Mouse (Mus musculus): ENCODE measurements around the gene Uqcr11. TPM values are rescaled to one million over a fixed set of nuclear protein-coding genes. Genes with fewer than 3 reads are reported as not detected.

The Uqcr11 gene
- polyA plus RNA-seq, 1 experiment, result 1,263 TPM

- TF ChIP-seq CTCF (IDR thresholded peaks at IDR 0.05; ENCODE audit: insufficient read depth, low read length) (no peak), POLR2A (IDR thresholded peaks at IDR 0.05; ENCODE audit: borderline replicate concordance, extremely low read depth, low read depth, low read length) (no peak)
- H3K4me1 ChIP-seq (ENCODE audit: control insufficient read depth, insufficient read depth, low read length), result peaks cover 2% of the 10 kb centered on the region; the same call in 1 of the 2 replicates
- 83% methylated on average over 8 of the region's 8 CpGs for WGBS
- no peak for DNase-seq
- no peak overlapping the region for H3K4me3 ChIP-seq (replicated peaks; ENCODE audit: extremely low read depth, low read depth, low read length)
Observed at GRCm38 (mm10) chr10:80443575-80444278, 37.1 kb upstream of the Uqcr11 start.

- TF ChIP-seq POLR2A (IDR thresholded peaks at IDR 0.05; ENCODE audit: borderline replicate concordance, extremely low read depth, low read depth, low read length), result no peak
- no peak for TF ChIP-seq CTCF (IDR thresholded peaks at IDR 0.05; ENCODE audit: insufficient read depth, low read length)
- no peak overlapping the region for H3K4me3 ChIP-seq (replicated peaks; ENCODE audit: extremely low read depth, low read depth, low read length)
- 58% methylated on average over 2 of the region's 2 CpGs for WGBS
- no peak for DNase-seq
- H3K4me1 ChIP-seq (ENCODE audit: control insufficient read depth, insufficient read depth, low read length), result peaks cover 2% of the 10 kb centered on the region; the same call in 1 of the 2 replicates
Observed at GRCm38 (mm10) chr10:80442989-80443388, 36.4 kb upstream of the Uqcr11 start.

GRCm38 (mm10) chr10:80441598-80441997 lies 35.0 kb upstream of the Uqcr11 start:
- 61% methylated on average over 8 of the region's 8 CpGs for WGBS
- TF ChIP-seq CTCF (IDR thresholded peaks at IDR 0.05; ENCODE audit: insufficient read depth, low read length) (no peak), POLR2A (IDR thresholded peaks at IDR 0.05; ENCODE audit: borderline replicate concordance, extremely low read depth, low read depth, low read length) (no peak)
- H3K4me3 ChIP-seq (replicated peaks; ENCODE audit: extremely low read depth, low read depth, low read length), result no peak overlapping the region

GRCm38 (mm10) chr10:80440031-80440430 lies 33.4 kb upstream of the Uqcr11 start:
- no peaks in the 10 kb centered on the region for H3K4me1 ChIP-seq (ENCODE audit: control insufficient read depth, insufficient read depth, low read length)
- TF ChIP-seq CTCF (IDR thresholded peaks at IDR 0.05; ENCODE audit: insufficient read depth, low read length), result no peak
- no peak for TF ChIP-seq POLR2A (IDR thresholded peaks at IDR 0.05; ENCODE audit: borderline replicate concordance, extremely low read depth, low read depth, low read length)
- no peak overlapping the region for H3K4me3 ChIP-seq (replicated peaks; ENCODE audit: extremely low read depth, low read depth, low read length)
- no peak for DNase-seq

More at GRCm38 (mm10) chr10:80441598-80441997, 35.0 kb upstream of the Uqcr11 start:
- no peak for DNase-seq
- H3K4me1 ChIP-seq (ENCODE audit: control insufficient read depth, insufficient read depth, low read length), result peaks cover 2% of the 10 kb centered on the region; the same call in 1 of the 2 replicates

- Histone ChIP-seq H3K4me1 (ENCODE audit: control insufficient read depth, insufficient read depth, low read length) (no peaks in the 10 kb centered on the region), H3K4me3 (replicated peaks; ENCODE audit: extremely low read depth, low read depth, low read length) (no peak overlapping the region)
- no peak for DNase-seq
- 60% methylated on average over 4 of the region's 4 CpGs for WGBS
- TF ChIP-seq POLR2A (IDR thresholded peaks at IDR 0.05; ENCODE audit: borderline replicate concordance, extremely low read depth, low read depth, low read length) (no peak), CTCF (IDR thresholded peaks at IDR 0.05; ENCODE audit: insufficient read depth, low read length) (no peak)
Observed at GRCm38 (mm10) chr10:80437973-80438372, 31.3 kb upstream of the Uqcr11 start.

GRCm38 (mm10) chr10:80436276-80436675 lies 29.6 kb upstream of the Uqcr11 start:
- TF ChIP-seq POLR2A (IDR thresholded peaks at IDR 0.05; ENCODE audit: borderline replicate concordance, extremely low read depth, low read depth, low read length) (no peak), CTCF (IDR thresholded peaks at IDR 0.05; ENCODE audit: insufficient read depth, low read length) (no peak)
- WGBS, result 14% methylated on average over 9 of the region's 9 CpGs
- Histone ChIP-seq H3K4me3 (replicated peaks; ENCODE audit: extremely low read depth, low read depth, low read length) (no peak overlapping the region), H3K4me1 (ENCODE audit: control insufficient read depth, insufficient read depth, low read length) (0 out of 2 replicates have a peak, but pooled peaks cover 5% of the 10 kb centered on the region)
- no peak for DNase-seq

- Histone ChIP-seq H3K4me1 (ENCODE audit: control insufficient read depth, insufficient read depth, low read length) (0 out of 2 replicates have a peak, but pooled peaks cover 5% of the 10 kb centered on the region), H3K4me3 (replicated peaks; ENCODE audit: extremely low read depth, low read depth, low read length) (no peak overlapping the region)
- no peak for TF ChIP-seq CTCF (IDR thresholded peaks at IDR 0.05; ENCODE audit: insufficient read depth, low read length)
- TF ChIP-seq POLR2A (IDR thresholded peaks at IDR 0.05; ENCODE audit: borderline replicate concordance, extremely low read depth, low read depth, low read length), result no peak
- WGBS, result 21% methylated on average over 7 of the region's 7 CpGs
- no peak for DNase-seq
Observed at GRCm38 (mm10) chr10:80435764-80436163, 29.1 kb upstream of the Uqcr11 start.

- DNase-seq, result no peak
- Histone ChIP-seq H3K4me1 (ENCODE audit: control insufficient read depth, insufficient read depth, low read length) (0 out of 2 replicates have a peak, but pooled peaks cover 5% of the 10 kb centered on the region), H3K4me3 (replicated peaks; ENCODE audit: extremely low read depth, low read depth, low read length) (no peak overlapping the region)
- no peak for TF ChIP-seq POLR2A (IDR thresholded peaks at IDR 0.05; ENCODE audit: borderline replicate concordance, extremely low read depth, low read depth, low read length)
- WGBS, result 81% methylated on average over 3 of the region's 3 CpGs
Observed at GRCm38 (mm10) chr10:80434823-80435222, 28.2 kb upstream of the Uqcr11 start.

GRCm38 (mm10) chr10:80434233-80434592 lies 27.6 kb upstream of the Uqcr11 start:
- Histone ChIP-seq H3K4me1 (ENCODE audit: control insufficient read depth, insufficient read depth, low read length) (0 out of 2 replicates have a peak, but pooled peaks cover 5% of the 10 kb centered on the region), H3K4me3 (replicated peaks; ENCODE audit: extremely low read depth, low read depth, low read length) (no peak overlapping the region)
- 10% methylated on average over 8 of the region's 8 CpGs for WGBS
- no peak for TF ChIP-seq CTCF (IDR thresholded peaks at IDR 0.05; ENCODE audit: insufficient read depth, low read length)
- TF ChIP-seq POLR2A (IDR thresholded peaks at IDR 0.05; ENCODE audit: borderline replicate concordance, extremely low read depth, low read depth, low read length), result no peak
- no peak for DNase-seq

Data from lung, adult 2 months (tissue).